Mouse (Mus musculus) kidney, embryonic 16.5 days (tissue): ENCODE measurements at regions not wholly inside any gene's neighbourhood (a gene's known extent, or its start where the extent isn't known, plus 50 kb on each side); places are given as distances from the start of the nearest gene placed in this dataset.

Source experiments
- ATAC-seq: fragments of 200-750 bp; cut with Nextera tagmentation; 2 replicates; pipeline ENCODE4 v1.8.0; 2017; ENCODE audit warnings: moderate TSS enrichment; ENCODE audit not compliant: low FRiP score, low TSS enrichment
- H3K27ac ChIP-seq: fragments of 300-500 bp; sonication (generic); 2 replicates; pipeline ENCODE4 v1.5.1; 2014; ENCODE audit warnings: low read length
- H3K27me3 ChIP-seq: fragments of 300-500 bp; sonication (generic); 2 replicates; pipeline ENCODE4 v1.6.1; 2014; ENCODE audit warnings: low read length, control low read depth, mixed read lengths; ENCODE audit not compliant: insufficient read depth
- H3K36me3 ChIP-seq: fragments of 300-500 bp; sonication (generic); 2 replicates; pipeline ENCODE4 v1.6.1; 2014; ENCODE audit warnings: low read length, control low read depth, mixed read lengths; ENCODE audit not compliant: insufficient read depth
- H3K4me1 ChIP-seq: fragments of 300-500 bp; sonication (generic); 2 replicates; pipeline ENCODE4 v1.6.1; 2014; ENCODE audit warnings: low read length, control low read depth, mixed read lengths; ENCODE audit not compliant: insufficient read depth
- H3K4me2 ChIP-seq: fragments of 300-500 bp; sonication (generic); replicated peaks from 2 replicates; pipeline ENCODE4 v1.6.1; 2014; ENCODE audit warnings: low read depth, low read length
- H3K4me3 ChIP-seq: fragments of 300-500 bp; sonication (generic); 2 replicates; pipeline ENCODE4 v1.5.1; 2014; ENCODE audit warnings: mild to moderate bottlenecking, low read length
- H3K9ac ChIP-seq: fragments of 300-500 bp; sonication (generic); replicated peaks from 2 replicates; pipeline ENCODE4 v1.6.1; 2014; ENCODE audit warnings: low read length
- H3K9me3 ChIP-seq: fragments of 300-500 bp; sonication (generic); 2 replicates; pipeline ENCODE4 v1.6.1; 2016; ENCODE audit warnings: low read length, control low read depth
- WGBS: fragments of 180-500 bp; shearing (Covaris S2); extraction: QIAGEN DNeasy Blood & Tissue Kit; methylation state at CpG from one replicate; pipeline ENCODE4 v1.1.7; 2014; 5-methylcytosine and 5-hydroxymethylcytosine counted together

DNA sequence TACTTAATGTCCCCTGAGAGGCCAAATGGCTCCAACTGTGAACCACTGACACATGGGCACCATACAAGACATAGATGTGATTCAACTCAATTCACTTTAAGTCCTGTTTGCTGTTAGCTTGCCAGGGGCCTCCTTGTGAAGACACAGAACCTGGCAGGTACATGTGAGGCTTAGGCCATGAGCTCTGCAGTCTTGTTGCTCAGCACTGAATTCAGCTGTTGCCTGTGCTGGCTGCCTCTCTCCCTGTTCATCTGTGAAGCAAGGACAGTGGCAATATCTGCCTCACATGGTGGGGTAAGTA is 209.3 kb downstream of the Qk start:
- no peak overlapping the region for H3K4me2 ChIP-seq
- no peaks in the 10 kb centered on the region for H3K4me1 ChIP-seq
- no peaks in the 10 kb centered on the region for H3K27me3 ChIP-seq
- no peak overlapping the region for H3K4me3 ChIP-seq
- H3K9ac ChIP-seq = no peak overlapping the region
- H3K36me3 ChIP-seq = no peaks in the 10 kb centered on the region
- no peak overlapping the region for H3K27ac ChIP-seq
- ATAC-seq = no peak
- no peaks in the 10 kb centered on the region for H3K9me3 ChIP-seq

DNA sequence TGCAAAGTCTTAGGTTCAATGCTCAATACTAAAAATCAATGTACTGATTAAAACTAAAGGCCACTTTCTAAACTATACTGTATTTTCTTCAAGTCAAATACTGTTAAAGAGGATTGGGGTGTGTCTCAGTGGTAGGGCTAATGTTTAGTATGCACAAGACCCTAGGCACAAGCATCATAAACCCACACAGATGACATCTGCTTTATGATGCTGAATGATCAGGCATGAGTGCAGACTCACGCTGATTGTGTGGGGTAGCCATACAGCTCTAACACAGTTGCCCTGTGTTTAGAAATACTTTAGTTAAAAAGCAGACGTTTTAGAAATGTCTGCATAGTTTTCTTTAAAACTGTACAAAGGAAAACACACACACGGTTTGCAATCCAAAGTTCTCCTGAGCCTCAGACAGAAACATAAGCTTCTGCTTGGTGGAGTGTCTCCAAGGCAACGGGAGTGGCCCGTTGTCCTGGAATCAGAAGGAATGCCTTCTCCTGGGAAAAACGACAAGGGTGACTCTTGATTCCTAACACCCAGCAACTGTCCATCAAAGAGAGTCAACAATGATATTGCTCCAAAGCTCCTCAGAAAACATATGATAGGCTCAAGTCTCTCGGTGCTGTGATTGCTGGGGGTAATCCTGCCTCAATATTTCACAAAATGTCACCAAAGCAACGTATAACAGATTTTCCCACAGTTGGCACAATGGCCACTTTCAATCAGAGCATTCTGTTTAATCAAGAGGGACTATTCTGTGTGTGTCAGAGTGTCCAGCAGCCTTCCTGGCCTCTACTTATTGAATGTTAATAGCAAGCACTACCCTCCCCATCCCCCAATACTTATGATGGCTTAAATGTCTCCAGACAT is 209.9 kb downstream of the Qk start:
- H3K9ac ChIP-seq = no peak overlapping the region
- no peaks in the 10 kb centered on the region for H3K4me1 ChIP-seq
- H3K4me2 ChIP-seq = no peak overlapping the region
- no peak for ATAC-seq
- H3K27me3 ChIP-seq = no peaks in the 10 kb centered on the region
- no peaks in the 10 kb centered on the region for H3K36me3 ChIP-seq
- WGBS = 57% methylated on average over 8 of the region's 8 CpGs
- no peaks in the 10 kb centered on the region for H3K9me3 ChIP-seq
- no peak overlapping the region for H3K27ac ChIP-seq
- no peak overlapping the region for H3K4me3 ChIP-seq

GRCm38 (mm10) chr17:10105299-10105698 is 214.4 kb downstream of the Qk start:
- no peak for ATAC-seq
- Histone ChIP-seq H3K27me3 (no peaks in the 10 kb centered on the region), H3K9me3 (no peaks in the 10 kb centered on the region), H3K4me1 (no peaks in the 10 kb centered on the region), H3K4me3 (no peak overlapping the region), H3K9ac (no peak overlapping the region), H3K4me2 (no peak overlapping the region), H3K27ac (no peak overlapping the region), H3K36me3 (no peaks in the 10 kb centered on the region)
- WGBS = 74% methylated on average over 3 of the region's 3 CpGs

DNA sequence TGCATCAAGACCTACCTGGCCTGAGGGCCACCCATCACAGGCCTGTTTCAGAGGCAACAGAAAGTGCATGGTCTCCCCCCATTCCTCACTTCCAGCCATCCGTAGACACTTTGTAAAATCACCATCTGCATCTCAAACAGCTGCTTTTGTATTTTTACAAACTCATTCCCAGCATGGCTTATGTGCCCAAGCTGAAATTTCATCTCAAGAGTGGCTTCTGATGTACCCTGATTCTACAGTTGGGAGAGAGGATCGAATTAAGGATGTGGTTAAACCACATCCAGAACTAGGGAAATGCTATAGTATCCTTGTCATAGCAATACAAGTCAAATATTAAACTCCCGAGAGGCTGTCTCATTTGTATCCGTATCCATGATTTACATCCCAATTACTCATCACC is 221.5 kb downstream of the Qk start:
- no peak for ATAC-seq
- no peak overlapping the region for H3K4me3 ChIP-seq
- no peaks in the 10 kb centered on the region for H3K27me3 ChIP-seq
- 47% methylated on average over 4 of the region's 4 CpGs for WGBS
- H3K9me3 ChIP-seq = no peaks in the 10 kb centered on the region
- peaks cover 16% of the 10 kb centered on the region; the same call in 1 of the 2 replicates for H3K4me1 ChIP-seq
- no peak overlapping the region for H3K9ac ChIP-seq
- no peak overlapping the region for H3K4me2 ChIP-seq
- no peak overlapping the region for H3K27ac ChIP-seq
- no peaks in the 10 kb centered on the region for H3K36me3 ChIP-seq

GRCm38 (mm10) chr17:10097691-10098090 is 222.0 kb downstream of the Qk start:
- H3K4me3 ChIP-seq = no peak overlapping the region
- H3K27me3 ChIP-seq = no peaks in the 10 kb centered on the region
- no peaks in the 10 kb centered on the region for H3K9me3 ChIP-seq
- H3K36me3 ChIP-seq = no peaks in the 10 kb centered on the region
- ATAC-seq = no peak
- peaks cover 16% of the 10 kb centered on the region; the same call in 1 of the 2 replicates for H3K4me1 ChIP-seq
- H3K9ac ChIP-seq = no peak overlapping the region
- no peak overlapping the region for H3K4me2 ChIP-seq
- no peak overlapping the region for H3K27ac ChIP-seq

- WGBS = 84% methylated on average over 3 of the region's 3 CpGs
- H3K4me2 ChIP-seq = no peak overlapping the region
- no peaks in the 10 kb centered on the region for H3K27me3 ChIP-seq
- H3K36me3 ChIP-seq = no peaks in the 10 kb centered on the region
- ATAC-seq = 0 out of 2 replicates have a peak, but pooled peaks have one; percentile 57
- H3K9me3 ChIP-seq = peaks cover 10% of the 10 kb centered on the region
- H3K27ac ChIP-seq = no peak overlapping the region; the same call in 1 of the 2 replicates
- H3K9ac ChIP-seq = no peak overlapping the region
- H3K4me1 ChIP-seq = peaks cover 16% of the 10 kb centered on the region; the same call in 1 of the 2 replicates
- no peak overlapping the region for H3K4me3 ChIP-seq
These were observed 223.8 kb downstream of the Qk start for GRCm38 (mm10) chr17:10095841-10096301.

DNA sequence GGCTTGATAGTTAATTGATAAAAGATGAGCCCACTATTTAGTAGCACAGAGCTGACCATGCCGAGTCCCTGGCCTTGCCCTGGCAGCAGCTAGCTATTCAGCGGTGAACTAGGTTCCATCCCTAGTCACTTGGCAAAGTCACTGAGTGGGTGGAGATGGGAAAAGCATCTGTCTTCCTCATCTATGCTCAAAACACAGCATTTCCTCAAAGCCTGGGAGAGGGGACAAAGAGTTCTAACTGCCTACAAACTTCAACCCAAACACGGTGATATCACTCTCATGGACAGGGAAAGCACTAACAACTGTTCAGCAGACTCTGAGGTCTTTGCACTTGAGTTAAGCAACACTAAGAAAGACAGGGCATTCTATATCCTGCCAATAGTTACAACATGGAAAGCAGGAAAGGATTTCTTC is 225.5 kb downstream of the Qk start:
- no peak overlapping the region for H3K4me3 ChIP-seq
- 56% methylated on average over 3 of the region's 3 CpGs for WGBS
- H3K36me3 ChIP-seq = no peaks in the 10 kb centered on the region
- H3K27ac ChIP-seq = peak overlapping the region; percentile 2; the same call in 1 of the 2 replicates
- H3K27me3 ChIP-seq = no peaks in the 10 kb centered on the region
- peaks cover 10% of the 10 kb centered on the region for H3K9me3 ChIP-seq
- H3K4me2 ChIP-seq = no peak overlapping the region
- no peak overlapping the region for H3K9ac ChIP-seq
- ATAC-seq = no peak; the same call in 1 of the 2 replicates
- H3K4me1 ChIP-seq = peaks cover 16% of the 10 kb centered on the region; the same call in 1 of the 2 replicates

DNA sequence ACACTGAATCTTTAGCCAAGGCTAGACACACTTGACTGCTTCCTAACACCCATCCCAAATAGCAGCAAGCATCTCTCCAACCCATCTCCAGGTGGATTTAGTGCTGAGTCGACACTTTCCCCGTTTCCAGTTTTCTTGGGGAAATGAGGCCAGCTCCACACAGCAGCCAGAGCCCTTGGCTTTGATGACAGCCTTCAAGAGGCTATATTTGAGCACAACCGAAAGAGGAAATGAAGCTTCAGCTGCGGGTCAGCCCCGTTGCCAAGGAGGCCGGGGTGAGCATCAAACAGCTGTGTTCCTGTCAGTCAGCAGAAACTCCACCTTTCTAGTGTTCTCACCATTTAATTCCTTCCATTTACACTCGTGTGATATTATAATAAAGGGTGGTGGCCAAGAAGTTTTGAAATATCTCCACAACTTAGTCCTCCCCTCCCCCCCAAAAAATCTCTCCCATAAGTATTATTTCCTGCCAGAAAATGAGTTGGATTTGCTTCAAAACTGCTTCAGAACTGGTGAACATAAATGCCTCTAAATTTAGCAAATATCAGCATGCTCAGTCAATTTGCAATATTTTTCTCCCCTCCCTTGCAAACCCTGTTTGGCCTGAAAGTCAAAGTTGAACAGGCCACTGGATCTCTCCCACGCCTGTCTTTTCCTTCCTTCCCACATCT is 226.1 kb downstream of the Qk start:
- H3K4me2 ChIP-seq = no peak overlapping the region
- peaks cover 16% of the 10 kb centered on the region; the same call in 1 of the 2 replicates for H3K4me1 ChIP-seq
- H3K27me3 ChIP-seq = no peaks in the 10 kb centered on the region
- no peak for ATAC-seq
- peak overlapping the region; percentile 38; the same call in 1 of the 2 replicates for H3K27ac ChIP-seq
- peaks cover 10% of the 10 kb centered on the region for H3K9me3 ChIP-seq
- whole genome bisulfite sequencing = 57% methylated on average over 8 of the region's 8 CpGs
- no peaks in the 10 kb centered on the region for H3K36me3 ChIP-seq
- H3K9ac ChIP-seq = no peak overlapping the region
- H3K4me3 ChIP-seq = no peak overlapping the region

- no peak overlapping the region for H3K9ac ChIP-seq
- WGBS = 74% methylated on average over 7 of the region's 7 CpGs
- H3K4me2 ChIP-seq = no peak overlapping the region
- H3K27ac ChIP-seq = no peak overlapping the region
- peaks cover 9% of the 10 kb centered on the region for H3K9me3 ChIP-seq
- no peaks in the 10 kb centered on the region for H3K27me3 ChIP-seq
- ATAC-seq = no peak
- no peaks in the 10 kb centered on the region for H3K36me3 ChIP-seq
- H3K4me3 ChIP-seq = no peak overlapping the region
- H3K4me1 ChIP-seq = 0 out of 2 replicates have a peak, but pooled peaks cover 7% of the 10 kb centered on the region
These were observed 232.3 kb downstream of the Qk start for GRCm38 (mm10) chr17:10087192-10087886.
